Mouse (Mus musculus): ENCODE results near the gene Syn3.
"Not testable (repeated sequence)": the region's sequence is repeated elsewhere in the genome, so short reads cannot be mapped to it uniquely, and the experiment has no call there.

Gene Syn3

GRCm38 (mm10) chr10:86155344-86155743 lies 343.4 kb downstream of the Syn3 start:
- DNase-seq (ENCODE audit: low spot score in 2 of 2): no peak

DNA sequence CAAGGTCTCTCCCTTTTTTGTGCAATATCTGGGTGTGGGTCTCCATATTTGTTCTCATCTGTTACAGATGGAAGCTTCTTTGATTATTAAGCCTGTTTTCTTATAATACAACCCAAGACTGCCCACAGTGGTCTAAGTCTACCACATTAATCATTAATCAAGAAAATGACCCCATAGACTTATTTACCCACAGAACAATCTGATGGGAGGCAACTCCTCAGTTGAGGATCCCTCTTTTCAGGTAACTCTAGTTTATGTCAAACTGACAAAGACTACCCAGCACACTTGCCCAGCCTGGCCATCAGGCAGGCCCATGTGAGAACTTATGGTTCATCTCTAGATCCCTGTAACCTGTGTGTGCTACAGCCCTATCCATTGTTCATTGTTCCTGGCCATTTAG lies 345.5 kb downstream of the Syn3 start:
- no peak for DNase-seq (ENCODE audit: low spot score in 2 of 2)

GRCm38 (mm10) chr10:86151357-86151756 lies 347.3 kb downstream of the Syn3 start:
- no peak for DNase-seq (ENCODE audit: low spot score in 2 of 2)

DNA sequence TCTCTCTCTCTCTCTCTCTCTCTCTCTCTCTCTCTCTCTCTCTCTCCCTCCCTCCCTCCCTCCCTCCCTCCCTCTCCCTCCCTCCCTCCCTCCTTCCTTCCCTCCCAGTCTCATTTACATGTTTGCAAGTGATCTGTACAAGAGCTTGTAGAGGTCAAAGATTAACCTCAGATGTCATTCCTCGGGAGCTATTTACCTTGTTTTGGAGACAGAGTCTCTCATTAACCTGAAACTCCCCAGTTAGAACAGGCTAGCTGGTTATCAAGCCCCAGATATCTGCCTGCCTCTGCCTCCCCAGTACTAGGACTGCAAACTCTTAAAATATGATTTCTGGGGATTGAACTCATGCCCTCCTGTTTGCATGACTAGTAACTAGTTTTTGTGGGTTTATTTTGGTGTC lies 348.6 kb downstream of the Syn3 start:
- no peak for DNase-seq (ENCODE audit: low spot score in 2 of 2)

- DNase-seq (ENCODE audit: low spot score in 2 of 2): no peak
Observed at GRCm38 (mm10) chr10:86149029-86149818, 349.5 kb downstream of the Syn3 start.

DNA sequence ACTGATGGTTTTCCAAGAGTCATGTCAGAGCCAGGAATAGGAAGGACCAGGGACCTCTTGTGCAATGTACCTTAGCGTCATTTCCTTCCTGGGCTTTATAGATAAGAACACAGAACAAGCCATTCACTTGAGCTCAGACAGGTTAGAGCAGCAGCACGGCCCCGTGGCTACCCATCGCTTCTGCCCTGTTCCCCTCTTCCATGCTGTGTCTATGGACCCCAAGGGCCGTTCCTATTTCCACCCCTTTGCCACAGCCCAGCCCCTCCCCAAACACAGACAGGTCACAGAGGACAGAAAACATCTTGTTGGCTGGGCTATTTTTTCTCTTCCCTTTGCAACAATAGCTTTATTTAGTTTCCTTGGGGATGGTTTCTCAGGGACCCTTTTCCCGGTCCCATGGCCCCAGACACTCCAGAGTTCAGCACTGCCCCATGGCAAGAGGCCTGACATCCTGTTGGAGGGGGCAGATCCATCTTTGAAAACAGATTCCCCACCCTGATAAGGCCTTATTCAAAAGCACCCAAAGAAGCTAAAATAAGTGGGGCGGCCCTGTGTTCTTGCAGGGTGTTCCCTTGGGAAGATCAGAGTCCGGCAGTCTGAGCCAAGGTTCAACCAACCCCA lies 359.5 kb downstream of the Syn3 start:
- no peak for DNase-seq (ENCODE audit: low spot score in 2 of 2)

- DNase-seq (ENCODE audit: low spot score in 2 of 2): no peak
Observed at GRCm38 (mm10) chr10:86137589-86138173, 361.0 kb downstream of the Syn3 start.

- no peak for DNase-seq (ENCODE audit: low spot score in 2 of 2)
Observed at GRCm38 (mm10) chr10:86137106-86137505, 361.6 kb downstream of the Syn3 start.

GRCm38 (mm10) chr10:86136249-86136648 lies 362.4 kb downstream of the Syn3 start:
- DNase-seq (ENCODE audit: low spot score in 2 of 2): no peak

DNA sequence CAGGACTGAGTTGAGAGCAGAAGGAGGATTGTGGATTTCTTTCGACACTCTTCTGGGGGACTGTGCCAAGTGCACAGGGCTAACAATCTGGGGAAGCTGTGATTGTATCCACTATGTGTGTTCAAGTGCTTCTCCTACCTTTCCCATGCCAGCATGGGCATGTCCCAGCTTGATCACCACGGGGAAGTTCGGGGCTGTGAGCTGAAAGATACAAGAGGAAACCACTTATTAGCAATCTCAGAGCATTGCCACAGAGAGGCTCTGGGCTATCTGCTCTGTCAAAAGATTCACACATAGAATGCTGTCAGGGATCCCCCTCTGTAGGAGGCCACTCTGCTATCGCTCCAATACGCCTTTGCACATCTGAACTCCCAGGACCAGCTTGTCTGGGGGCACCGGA lies 363.8 kb downstream of the Syn3 start:
- DNase-seq (ENCODE audit: low spot score in 2 of 2): no peak

DNA sequence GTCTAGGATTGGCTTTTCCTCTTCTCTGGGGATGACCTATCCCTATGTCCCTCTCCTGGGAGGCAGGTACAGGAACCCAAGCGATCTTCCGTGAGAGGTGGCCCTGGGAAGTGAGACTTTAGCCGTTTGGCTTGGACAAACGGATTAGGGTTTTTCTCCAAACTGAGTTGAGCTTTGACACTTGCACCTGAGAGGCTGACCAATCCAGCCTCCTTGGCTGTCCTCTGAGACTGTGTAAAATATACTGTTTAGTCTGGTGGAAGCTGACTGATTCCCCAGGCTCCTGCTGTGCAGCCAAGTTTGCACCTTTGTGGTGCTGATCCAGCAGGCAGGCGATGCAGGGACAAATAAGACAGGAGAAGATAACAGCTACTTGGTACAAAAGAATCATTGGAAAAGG lies 364.4 kb downstream of the Syn3 start:
- no peak for DNase-seq (ENCODE audit: low spot score in 2 of 2)

DNA sequence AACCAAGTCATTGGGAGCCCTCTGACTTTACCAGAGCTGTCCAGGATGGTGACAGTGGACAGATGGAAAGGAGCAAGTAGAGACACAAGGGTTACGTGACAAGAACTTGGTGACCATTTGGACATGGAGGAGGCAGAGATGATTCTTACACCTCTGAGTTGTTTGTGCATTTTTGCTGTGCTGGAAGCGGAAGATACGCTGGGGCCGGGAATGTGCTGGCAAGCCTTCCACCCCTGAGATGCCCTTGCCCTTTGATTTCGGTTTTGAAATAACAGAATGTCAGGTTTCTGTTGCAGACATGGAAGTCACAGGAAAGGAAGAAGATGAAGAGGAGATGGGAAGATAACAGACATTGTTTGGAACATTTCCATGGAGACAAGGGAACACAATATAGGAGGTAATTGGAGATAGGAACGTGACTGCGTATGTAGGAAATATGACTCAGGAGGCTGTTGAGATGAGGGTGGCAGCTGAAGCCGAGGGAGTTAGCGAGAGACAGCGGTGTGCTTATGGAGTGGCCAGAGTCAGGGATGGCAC lies 366.2 kb downstream of the Syn3 start:
- DNase-seq (ENCODE audit: low spot score in 2 of 2): no peak

DNA sequence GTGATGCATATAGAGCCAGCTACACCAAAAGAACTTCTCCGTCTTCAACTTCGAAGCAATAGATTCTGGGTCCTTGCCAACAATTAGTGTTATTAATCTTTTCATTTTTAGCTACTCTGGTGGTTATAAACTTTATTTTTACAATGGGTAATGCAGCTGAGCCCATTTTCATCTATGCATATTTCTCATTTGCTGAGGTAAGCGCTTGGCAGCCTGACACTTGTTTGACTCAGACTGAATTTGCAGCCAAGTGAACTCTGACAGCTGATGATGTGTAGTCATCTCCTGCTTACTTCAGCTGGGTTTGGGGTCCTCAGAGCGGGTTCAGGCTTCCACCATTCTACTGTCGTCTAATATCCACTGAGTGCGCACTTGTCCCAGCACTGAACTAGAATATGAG lies 369.6 kb downstream of the Syn3 start:
- no peak for DNase-seq (ENCODE audit: low spot score in 2 of 2)

GRCm38 (mm10) chr10:86126478-86126877 lies 372.2 kb downstream of the Syn3 start:
- DNase-seq (ENCODE audit: low spot score in 2 of 2): no peak

GRCm38 (mm10) chr10:86125421-86125820 lies 373.3 kb downstream of the Syn3 start:
- no peak for DNase-seq (ENCODE audit: low spot score in 2 of 2)

GRCm38 (mm10) chr10:86124115-86124514 lies 374.6 kb downstream of the Syn3 start:
- no peak for DNase-seq (ENCODE audit: low spot score in 2 of 2)

- no peak for DNase-seq (ENCODE audit: low spot score in 2 of 2)
Observed at GRCm38 (mm10) chr10:86123224-86123623, 375.5 kb downstream of the Syn3 start.

GRCm38 (mm10) chr10:86122456-86122855 lies 376.2 kb downstream of the Syn3 start:
- not testable (repeated sequence) for DNase-seq (ENCODE audit: low spot score in 2 of 2)

- no peak for DNase-seq (ENCODE audit: low spot score in 2 of 2)
Observed at GRCm38 (mm10) chr10:86116268-86116667, 382.4 kb downstream of the Syn3 start.

GRCm38 (mm10) chr10:86114431-86114848 lies 384.3 kb downstream of the Syn3 start:
- DNase-seq (ENCODE audit: low spot score in 2 of 2): no peak

DNA sequence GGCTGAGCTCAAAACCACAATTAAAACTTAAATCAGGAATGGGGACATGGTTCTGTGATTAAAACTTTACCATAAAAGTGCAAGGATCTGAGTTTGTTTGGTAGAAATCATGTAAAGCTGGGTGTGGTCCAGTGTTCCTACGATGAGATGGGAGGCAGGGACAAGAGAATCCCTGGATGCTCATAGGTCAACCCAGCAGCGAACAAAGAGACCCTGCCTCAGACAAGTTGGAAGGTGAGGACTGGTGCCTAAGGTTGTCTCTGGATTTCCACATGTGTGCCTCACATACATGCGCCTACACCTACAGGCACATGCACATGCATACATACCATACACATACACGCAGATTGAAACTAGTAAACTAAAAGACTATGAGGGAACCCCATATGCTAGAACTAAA lies 389.9 kb downstream of the Syn3 start:
- DNase-seq (ENCODE audit: low spot score in 2 of 2): no peak

- DNase-seq (ENCODE audit: low spot score in 2 of 2): no peak
Observed at GRCm38 (mm10) chr10:86107681-86108080, 391.0 kb downstream of the Syn3 start.

DNA sequence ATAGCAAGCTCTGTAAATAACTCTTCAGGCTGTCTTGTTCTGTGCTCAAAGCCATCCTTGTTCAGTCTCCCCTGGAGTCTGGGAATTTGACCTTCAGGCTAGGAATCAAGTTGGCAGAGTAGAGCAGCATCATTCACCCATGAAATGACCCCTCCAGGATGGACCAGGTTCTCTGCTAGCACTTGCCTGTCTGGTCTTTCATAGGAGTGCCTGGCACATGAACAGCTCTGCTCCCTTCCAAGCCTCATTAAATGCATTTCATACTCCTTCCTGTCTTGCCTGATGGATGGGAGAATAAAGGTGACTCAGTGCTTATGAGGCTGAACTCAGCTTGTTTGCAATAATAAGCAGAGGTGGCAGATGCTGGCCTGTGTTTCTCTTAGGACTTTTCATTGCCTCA lies 394.7 kb downstream of the Syn3 start:
- no peak for DNase-seq (ENCODE audit: low spot score in 2 of 2)
